Mouse (Mus musculus) small intestine, adult 2 months (tissue): Measurements from ENCODE around the gene Gramd2. TPM values are rescaled to one million over a fixed set of nuclear protein-coding genes. Genes with fewer than 3 reads are reported as not detected.

Experiments used
- H3K27ac ChIP-seq: fragments of 200-500 bp; 2 replicates; pipeline ENCODE4 v1.5.1; 2012; ENCODE audit warnings: low read depth, low read length, control low read depth, inconsistent platforms; ENCODE audit not compliant: insufficient read depth
- H3K27me3 ChIP-seq: fragments of 200-500 bp; 2 replicates; pipeline ENCODE4 v1.6.1; 2012; ENCODE audit warnings: mild to moderate bottlenecking, moderate library complexity, low read length, inconsistent platforms; ENCODE audit not compliant: control insufficient read depth, insufficient read depth
- H3K36me3 ChIP-seq: fragments of 200-500 bp; 2 replicates; pipeline ENCODE4 v1.6.1; 2012; ENCODE audit warnings: mild to moderate bottlenecking, low read length, control low read depth, inconsistent platforms; ENCODE audit not compliant: control insufficient read depth, insufficient read depth
- H3K4me1 ChIP-seq: fragments of 200-500 bp; 2 replicates; pipeline ENCODE4 v1.6.1; 2012; ENCODE audit warnings: low read length, inconsistent platforms, mixed read lengths; ENCODE audit not compliant: control insufficient read depth, insufficient read depth, insufficient read length
- H3K4me3 ChIP-seq: fragments of 200-500 bp; 2 replicates; pipeline ENCODE4 v1.5.1; 2012; ENCODE audit warnings: low read depth, mild to moderate bottlenecking, control low read depth, inconsistent platforms, low read length, moderate library complexity
- CTCF ChIP-seq: fragments of 200-500 bp; IDR thresholded peaks from 2 replicates; pipeline ENCODE4 v1.5.1; 2012; ENCODE audit warnings: low read depth, mild to moderate bottlenecking, control low read depth, inconsistent platforms, low read length, moderate library complexity, mixed read lengths; ENCODE audit not compliant: insufficient replicate concordance, insufficient read length; ENCODE audit errors: extremely low read depth
- POLR2A ChIP-seq: fragments of 200-500 bp; IDR thresholded peaks from 2 replicates; pipeline ENCODE4 v1.6.1; 2012; ENCODE audit warnings: low read depth, mild to moderate bottlenecking, control low read depth, inconsistent platforms, low read length, moderate library complexity
- WGBS: fragments of 180-500 bp; shearing (Covaris S2); methylation state at CpG from one replicate; pipeline ENCODE4 v1.1.7; 2018; 5-methylcytosine and 5-hydroxymethylcytosine counted together
- polyA plus RNA-seq: library from polyadenylated mRNA; depleted of rRNA; stranded (reverse); fragments of >200 nt; gene quantifications from 2 replicates; pipeline ENCODE4 v1.2.3, GENCODE M21; 2012; rRNA removed

Gene Gramd2
- polyA plus RNA-seq: 4.6 and 6.4 TPM in 2 replicates

GRCm38 (mm10) chr9:59679678-59680533 is at the start of gene Gramd2:
Gene Gramd2, plus strand, starts transcription at chr9:59680144.
- no peaks in the 10 kb centered on the region for H3K27me3 ChIP-seq
- WGBS: 4% methylated on average over 47 of the region's 47 CpGs
- peaks cover 44% of the 10 kb centered on the region for H3K36me3 ChIP-seq
- H3K4me3 ChIP-seq: peak within 1 kb of the TSS; percentile 61
- peaks cover 6% of the 10 kb centered on the region; the same call in 1 of the 2 replicates for H3K4me1 ChIP-seq
- TF ChIP-seq POLR2A (peak; percentile 85; the same call in 1 of the 2 replicates), CTCF (no peak)
- H3K27ac ChIP-seq: peak within 1 kb of the TSS; percentile 32; the same call in 1 of the 2 replicates

- WGBS: 90% methylated on average over 1 of the region's 1 CpGs
- Histone ChIP-seq H3K4me1 (0 out of 2 replicates have a peak, but pooled peaks cover 3% of the 10 kb centered on the region), H3K36me3 (peaks cover 51% of the 10 kb centered on the region), H3K27ac (no peak overlapping the region), H3K4me3 (no peak overlapping the region), H3K27me3 (no peaks in the 10 kb centered on the region)
- TF ChIP-seq CTCF: no peak
- no peak for TF ChIP-seq POLR2A
Observed at GRCm38 (mm10) chr9:59638372-59638771, 41.6 kb upstream of the Gramd2 start.

GRCm38 (mm10) chr9:59639936-59640335 is 40.0 kb upstream of the Gramd2 start:
- Histone ChIP-seq H3K27me3 (no peaks in the 10 kb centered on the region), H3K27ac (no peak overlapping the region), H3K36me3 (peaks cover 40% of the 10 kb centered on the region), H3K4me1 (0 out of 2 replicates have a peak, but pooled peaks cover 3% of the 10 kb centered on the region), H3K4me3 (no peak overlapping the region)
- WGBS: 93% methylated on average over 4 of the region's 4 CpGs
- TF ChIP-seq POLR2A: no peak
- TF ChIP-seq CTCF: no peak

- 0 out of 2 replicates have a peak, but pooled peaks cover 3% of the 10 kb centered on the region for H3K4me1 ChIP-seq
- peaks cover 32% of the 10 kb centered on the region for H3K36me3 ChIP-seq
- H3K4me3 ChIP-seq: no peak overlapping the region
- no peak overlapping the region for H3K27ac ChIP-seq
- no peaks in the 10 kb centered on the region for H3K27me3 ChIP-seq
- 35% methylated on average over 2 of the region's 2 CpGs for WGBS
- TF ChIP-seq CTCF: no peak
- TF ChIP-seq POLR2A: no peak
Observed at GRCm38 (mm10) chr9:59641320-59641719, 38.6 kb upstream of the Gramd2 start.

GRCm38 (mm10) chr9:59649911-59650310 is 30.0 kb upstream of the Gramd2 start:
- peaks cover 13% of the 10 kb centered on the region for H3K36me3 ChIP-seq
- TF ChIP-seq POLR2A: no peak
- TF ChIP-seq CTCF: no peak
- WGBS: over 99% methylated on average over 4 of the region's 4 CpGs
- no peak overlapping the region for H3K27ac ChIP-seq
- no peak overlapping the region for H3K4me3 ChIP-seq
- H3K27me3 ChIP-seq: no peaks in the 10 kb centered on the region
- peaks cover 13% of the 10 kb centered on the region; the same call in 1 of the 2 replicates for H3K4me1 ChIP-seq

- WGBS: 11% methylated on average over 3 of the region's 3 CpGs
Observed at GRCm38 (mm10) chr9:59653371-59653770, 26.6 kb upstream of the Gramd2 start.

GRCm38 (mm10) chr9:59654450-59654983 is 25.4 kb upstream of the Gramd2 start:
- TF ChIP-seq CTCF (no peak), POLR2A (no peak)
- WGBS: 21% methylated on average over 2 of the region's 2 CpGs

More at GRCm38 (mm10) chr9:59653371-59653770, 26.6 kb upstream of the Gramd2 start:
- H3K4me3 ChIP-seq: no peak overlapping the region
- no peaks in the 10 kb centered on the region for H3K27me3 ChIP-seq
- TF ChIP-seq POLR2A (no peak), CTCF (no peak)
- peak overlapping the region; percentile 88 for H3K27ac ChIP-seq
- peaks cover 12% of the 10 kb centered on the region for H3K36me3 ChIP-seq
- peaks cover 15% of the 10 kb centered on the region; the same call in 1 of the 2 replicates for H3K4me1 ChIP-seq

More at GRCm38 (mm10) chr9:59654450-59654983, 25.4 kb upstream of the Gramd2 start:
- H3K36me3 ChIP-seq: peaks cover 13% of the 10 kb centered on the region
- H3K27me3 ChIP-seq: no peaks in the 10 kb centered on the region
- H3K27ac ChIP-seq: peak overlapping the region; percentile 89
- peaks cover 18% of the 10 kb centered on the region; the same call in 1 of the 2 replicates for H3K4me1 ChIP-seq
- H3K4me3 ChIP-seq: no peak overlapping the region
